Mouse (Mus musculus): ENCODE results near the gene Ubac2. TPM values are rescaled to one million over a fixed set of nuclear protein-coding genes. Genes with fewer than 3 reads are reported as not detected.
A peak's percentile ranks its signal among the peaks of the same experiment; 100 is the strongest.
"Not testable (repeated sequence)": the region's sequence is repeated elsewhere in the genome, so short reads cannot be mapped to it uniquely, and the experiment has no call there.

Ubac2 gene
- total RNA-seq, 1 experiment from 2014 or later, result 36.5 TPM

DNA sequence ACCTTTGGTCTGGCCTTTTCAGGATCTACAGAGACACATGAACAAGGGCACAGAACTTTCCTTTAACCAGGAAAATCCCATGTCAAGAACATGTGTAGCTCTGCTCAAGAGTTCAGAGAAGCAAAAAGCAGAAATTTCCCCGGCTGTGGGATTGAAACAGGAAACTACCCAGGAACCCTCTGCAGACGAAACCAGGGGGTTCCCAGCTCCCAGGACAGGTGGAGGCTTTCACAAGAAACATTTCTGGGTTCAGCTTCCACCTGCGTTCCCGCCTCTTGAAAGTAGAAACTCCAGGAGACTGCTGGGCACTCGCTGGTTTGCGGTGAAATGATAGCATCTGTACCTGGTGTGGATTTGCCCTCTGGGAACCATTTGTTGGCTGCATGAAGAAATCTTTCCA, 178.5 kb downstream of the Ubac2 start:
- no peak for ATAC-seq (replicated peaks; ENCODE audit: insufficient number of reproducible peaks, low FRiP score, low TSS enrichment, poor library complexity, severe bottlenecking)

DNA sequence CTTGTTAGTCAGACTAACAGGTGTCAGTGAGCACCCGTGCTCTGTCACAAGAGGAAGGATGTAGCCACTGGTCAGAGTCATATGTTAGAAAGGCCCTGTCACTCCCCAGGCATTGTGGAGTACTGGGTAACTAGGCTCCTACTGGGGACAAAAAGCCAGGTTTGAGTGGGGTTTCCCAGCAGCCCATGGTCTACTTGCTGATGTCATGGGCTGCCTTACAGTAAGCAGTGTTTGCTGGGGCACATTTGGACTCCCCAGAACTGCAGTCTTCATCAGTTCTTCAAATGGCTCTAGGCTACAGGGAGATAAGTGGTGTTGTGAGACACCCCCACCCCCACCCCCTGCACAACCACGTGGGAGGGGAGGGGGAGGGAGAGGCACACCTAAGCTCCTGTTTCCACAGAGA, 179.5 kb downstream of the Ubac2 start:
- ATAC-seq (replicated peaks; ENCODE audit: insufficient number of reproducible peaks, low FRiP score, low TSS enrichment, poor library complexity, severe bottlenecking), result no peak

DNA sequence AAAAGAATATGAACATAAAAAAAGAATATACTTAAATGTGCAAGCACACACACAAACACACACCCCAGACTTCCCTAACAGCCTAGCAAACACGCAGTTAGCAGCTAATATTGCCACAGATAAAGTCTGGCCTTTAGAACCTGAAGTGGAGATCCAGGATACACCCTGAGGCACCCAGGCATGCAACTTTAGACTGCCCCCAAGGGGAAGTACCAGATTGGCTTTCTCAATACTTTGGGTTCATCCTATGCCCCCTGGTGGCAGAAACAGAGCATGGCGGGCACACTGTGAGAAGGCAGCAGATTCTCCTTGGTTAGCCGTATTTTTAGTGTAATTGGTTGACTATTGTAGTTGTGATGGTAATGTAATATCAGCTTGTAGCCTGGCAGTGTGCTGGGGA, 182.2 kb downstream of the Ubac2 start:
- peak; percentile 77 for ATAC-seq (replicated peaks; ENCODE audit: insufficient number of reproducible peaks, low FRiP score, low TSS enrichment, poor library complexity, severe bottlenecking)

DNA sequence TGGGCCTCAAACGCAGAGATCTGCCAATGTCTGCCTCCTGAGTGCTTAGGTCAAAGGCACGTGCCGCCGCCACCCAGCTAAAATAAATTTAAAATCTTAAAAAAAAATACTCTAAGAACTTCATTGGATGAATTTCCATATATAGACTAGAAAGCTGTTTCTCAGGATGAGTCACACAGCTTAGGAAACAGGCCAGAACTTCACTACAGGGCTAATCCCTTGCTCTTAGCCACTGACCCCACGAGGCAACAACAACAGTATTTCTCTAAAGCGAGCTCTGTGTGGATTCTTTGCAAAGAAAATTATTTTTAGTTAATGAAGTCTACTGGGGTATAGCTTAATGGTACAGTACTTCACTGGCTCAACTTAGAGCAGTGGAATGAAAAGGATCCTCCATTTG, 183.0 kb downstream of the Ubac2 start:
- ATAC-seq (replicated peaks; ENCODE audit: insufficient number of reproducible peaks, low FRiP score, low TSS enrichment, poor library complexity, severe bottlenecking), result no peak

DNA sequence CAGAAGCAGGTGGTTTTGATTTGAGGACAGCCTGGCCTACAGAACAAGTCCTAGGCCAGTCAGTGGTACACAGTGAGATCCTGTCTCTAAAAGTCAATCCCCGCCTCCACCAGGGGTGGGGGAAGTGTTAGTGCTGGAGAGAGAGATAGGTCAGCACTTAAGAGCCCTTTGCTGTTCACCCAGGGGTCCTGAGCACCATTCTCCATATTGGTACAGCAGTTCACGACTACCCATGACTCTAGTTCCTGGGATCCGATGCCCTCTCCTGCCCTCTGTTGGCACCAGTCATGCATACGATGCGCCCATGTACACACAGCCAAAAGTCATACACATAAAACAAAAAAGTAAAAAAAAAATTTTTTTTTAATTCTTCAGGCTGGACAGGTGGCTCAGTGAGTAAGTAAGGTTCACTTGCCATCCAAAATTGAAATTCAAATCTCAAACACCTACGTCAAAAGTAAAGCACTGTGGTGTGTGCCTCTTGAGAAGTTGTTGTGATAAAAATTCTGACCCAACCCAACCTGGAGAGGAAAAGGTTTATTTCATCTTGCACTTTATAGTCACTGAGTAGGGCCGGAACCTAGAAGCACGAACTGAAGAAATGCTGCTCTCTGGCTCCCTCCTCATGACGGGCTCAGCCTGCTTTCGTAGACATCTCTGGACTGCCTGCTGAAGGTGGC, 184.1 kb downstream of the Ubac2 start:
- ATAC-seq (replicated peaks; ENCODE audit: insufficient number of reproducible peaks, low FRiP score, low TSS enrichment, poor library complexity, severe bottlenecking), result no peak

DNA sequence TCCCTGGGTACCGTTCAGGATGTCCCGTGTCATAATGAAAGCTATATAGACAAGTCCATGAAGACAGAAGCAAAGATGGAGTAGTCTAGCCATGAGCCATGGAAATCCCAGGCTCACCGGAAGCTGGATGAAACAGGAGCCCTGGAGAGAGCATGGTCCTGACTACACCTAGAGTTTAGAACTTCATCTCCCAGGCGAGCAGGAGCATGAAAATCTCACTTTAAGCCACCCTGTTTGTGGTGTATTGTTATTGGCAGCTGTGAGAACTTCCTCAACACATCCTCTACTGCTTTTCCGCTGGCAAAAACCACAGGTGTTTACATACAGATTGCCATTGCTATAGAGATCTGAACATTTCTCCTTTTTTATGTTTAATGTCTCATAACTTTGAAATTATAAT, 185.2 kb downstream of the Ubac2 start:
- peak; percentile 28; the same call in 1 of the 2 replicates for ATAC-seq (replicated peaks; ENCODE audit: insufficient number of reproducible peaks, low FRiP score, low TSS enrichment, poor library complexity, severe bottlenecking)

DNA sequence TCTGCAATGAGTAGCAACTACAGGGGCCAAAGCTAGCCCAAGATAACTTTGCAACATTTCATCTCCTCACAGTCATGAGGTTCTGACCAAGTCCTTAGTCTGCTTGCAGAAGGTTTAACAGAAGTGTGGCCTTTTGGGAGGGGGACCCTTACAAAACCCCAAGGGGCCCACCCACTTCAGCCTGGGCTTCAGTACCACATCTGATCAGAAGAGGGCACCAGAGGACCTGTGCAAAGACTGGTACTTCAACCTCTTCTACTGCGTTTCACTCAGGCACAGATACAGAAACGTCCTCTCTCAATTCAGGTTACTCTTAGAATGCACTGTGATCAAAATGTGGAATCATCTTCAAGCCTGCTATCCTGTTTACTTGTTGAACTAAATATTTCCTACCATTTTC, 186.1 kb downstream of the Ubac2 start:
- ATAC-seq (replicated peaks; ENCODE audit: insufficient number of reproducible peaks, low FRiP score, low TSS enrichment, poor library complexity, severe bottlenecking), result peak; percentile 52

DNA sequence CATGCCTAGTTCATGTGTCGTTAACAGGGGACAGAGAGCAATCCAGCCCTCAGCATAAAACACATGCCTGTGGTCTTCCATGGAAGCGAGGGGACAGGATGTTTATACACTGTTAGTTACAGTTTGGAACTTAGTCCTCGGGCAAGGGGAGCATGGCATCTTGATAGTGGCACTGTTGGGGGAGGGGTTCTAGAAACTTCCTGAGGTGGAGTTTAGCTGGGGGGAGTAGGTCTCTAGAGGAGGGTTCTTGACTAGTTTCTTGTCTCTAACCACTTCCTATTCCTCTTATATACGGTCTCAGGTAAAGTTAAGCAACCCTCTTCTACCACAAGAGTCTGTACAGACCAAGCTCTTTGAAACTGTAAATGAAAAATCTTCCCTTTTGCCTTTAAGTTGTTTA, 187.8 kb downstream of the Ubac2 start:
- no peak for ATAC-seq (replicated peaks; ENCODE audit: insufficient number of reproducible peaks, low FRiP score, low TSS enrichment, poor library complexity, severe bottlenecking)

DNA sequence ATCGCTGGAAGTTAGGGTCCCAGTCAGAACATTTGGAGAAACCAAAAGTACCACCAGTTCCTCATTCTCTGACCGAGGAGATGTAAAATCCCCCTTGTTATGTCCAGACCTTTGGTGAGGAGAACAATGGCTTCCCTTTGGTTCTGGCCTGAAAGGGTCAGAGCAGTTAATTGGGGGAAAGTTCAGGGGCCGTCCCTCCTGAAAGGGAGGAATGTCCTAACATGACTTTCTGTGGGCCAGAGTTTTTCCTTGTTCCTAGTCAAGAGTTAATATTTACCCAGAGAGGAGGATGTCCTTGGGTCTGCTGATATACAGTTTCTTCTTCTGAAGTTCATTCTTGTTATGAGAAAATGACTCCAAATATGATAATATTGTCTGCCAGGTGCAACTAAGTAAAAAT, 189.6 kb downstream of the Ubac2 start:
- not testable (repeated sequence) for ATAC-seq (replicated peaks; ENCODE audit: insufficient number of reproducible peaks, low FRiP score, low TSS enrichment, poor library complexity, severe bottlenecking)

DNA sequence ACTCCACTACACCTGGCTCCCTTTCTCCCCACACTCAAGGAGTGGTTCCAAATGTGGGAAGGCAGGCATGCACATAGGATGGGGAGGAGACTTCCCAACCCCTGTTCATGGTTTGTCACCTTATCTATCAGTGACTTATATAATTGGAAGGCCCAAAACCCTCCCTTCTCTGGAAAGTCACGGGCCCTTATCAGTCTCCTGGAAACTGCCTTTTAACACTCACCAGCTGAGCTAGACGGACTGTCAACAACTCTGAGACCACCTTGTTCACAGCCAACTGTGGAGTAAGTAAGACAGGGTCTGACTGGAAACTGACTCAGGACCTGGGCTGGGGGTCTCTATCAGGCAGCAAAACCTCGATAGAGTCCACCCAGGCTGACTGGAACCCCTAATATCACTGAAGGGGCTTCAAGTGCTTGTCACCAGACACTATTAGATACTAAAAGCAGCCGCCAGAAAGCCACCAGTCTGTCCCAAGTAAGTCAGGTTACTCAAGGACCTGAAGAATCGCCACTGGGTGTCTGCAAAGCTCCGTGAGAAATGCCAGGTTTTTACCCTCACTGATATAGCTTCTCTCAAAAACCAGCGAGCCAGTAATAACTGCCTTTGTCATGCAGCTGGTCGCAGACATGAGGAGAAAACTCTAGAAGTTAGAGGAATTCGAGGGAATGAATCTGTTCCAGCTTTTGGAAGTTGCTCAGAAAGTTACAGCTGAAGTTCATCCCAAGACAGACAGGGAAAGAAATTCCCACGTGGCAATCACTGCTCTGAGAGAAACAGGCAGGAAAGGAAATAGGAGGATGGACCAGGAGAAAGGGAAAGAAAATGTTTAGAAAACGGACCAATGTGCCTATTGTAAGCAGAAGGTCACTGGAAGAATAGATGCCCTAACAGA, 190.6 kb downstream of the Ubac2 start:
- no peak for ATAC-seq (replicated peaks; ENCODE audit: insufficient number of reproducible peaks, low FRiP score, low TSS enrichment, poor library complexity, severe bottlenecking)

DNA sequence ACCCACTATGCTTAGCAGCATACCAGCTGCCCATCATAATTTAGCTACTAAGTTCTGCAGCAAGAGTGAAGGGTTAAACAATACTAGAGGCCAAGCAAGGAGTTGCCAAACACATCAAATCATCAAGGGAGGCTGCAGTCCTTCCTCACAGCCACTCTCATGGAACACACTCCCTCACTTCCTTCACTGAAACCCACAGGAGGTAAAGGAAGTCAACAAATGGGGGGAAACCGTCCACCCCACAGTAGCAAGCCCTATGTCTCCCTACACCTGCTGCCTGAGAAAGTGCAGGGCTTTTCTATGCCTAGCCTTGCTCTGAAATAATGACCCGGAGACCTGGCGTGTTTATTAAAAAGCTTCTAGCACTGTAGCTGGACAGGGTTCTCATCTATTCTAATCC, 191.5 kb downstream of the Ubac2 start:
- no peak for ATAC-seq (replicated peaks; ENCODE audit: insufficient number of reproducible peaks, low FRiP score, low TSS enrichment, poor library complexity, severe bottlenecking)

Other genes with a start within 250 kb of the Ubac2 start
- gene Dock9, start 80.8 kb upstream of the Ubac2 start, total RNA-seq (2017), result 1.7 to 7.5 TPM (median 3.1 TPM) in 3 replicates
- 31.4 to 45.9 TPM (median 34.6 TPM) in 3 replicates for gene Gpr18, start 37.2 kb downstream of the Ubac2 start, total RNA-seq (2017)
- 14.6 to 34.3 TPM (median 25.6 TPM) in 3 replicates for gene Gpr183, start 86.6 kb downstream of the Ubac2 start, total RNA-seq (2017)
- gene Timm8a2, start 156.1 kb downstream of the Ubac2 start, total RNA-seq (2017), result not detected in 3 replicates
- 108 to 112 TPM (median 110 TPM) in 3 replicates for gene Tm9sf2, start 228.4 kb downstream of the Ubac2 start, total RNA-seq (2017)

Data from monocyte, adult 5-6 weeks (primary cell).